Mouse (Mus musculus): Measurements from ENCODE around the gene Defb3. TPM values are rescaled to one million over a fixed set of nuclear protein-coding genes. Genes with fewer than 3 reads are reported as not detected.
"Not testable (repeated sequence)": the region's sequence is repeated elsewhere in the genome, so short reads cannot be mapped to it uniquely, and the experiment has no call there.

The Defb3 gene
- polyA plus RNA-seq (2012): not detected in 2 replicates

GRCm38 (mm10) chr8:19293060-19293459 lies at the start of gene Defb3:
TSS of gene Defb3 (plus strand) at chr8:19293360.
- not testable (repeated sequence) for TF ChIP-seq GATA1 (IDR thresholded peaks at IDR 0.05; ENCODE audit: low read length)

GRCm38 (mm10) chr8:19247280-19247679 lies 45.9 kb upstream of the Defb3 start, which contains the start of gene Defb5:
TSS of gene Defb5 (plus strand) at chr8:19247580.
- no peak for TF ChIP-seq GATA1 (IDR thresholded peaks at IDR 0.05; ENCODE audit: low read length)

- TF ChIP-seq GATA1 (IDR thresholded peaks at IDR 0.05; ENCODE audit: low read length): no peak
Measured at GRCm38 (mm10) chr8:19258136-19258535, 35.0 kb upstream of the Defb3 start.

GRCm38 (mm10) chr8:19259667-19260066 lies 33.5 kb upstream of the Defb3 start:
- TF ChIP-seq GATA1 (IDR thresholded peaks at IDR 0.05; ENCODE audit: low read length): no peak

- TF ChIP-seq GATA1 (IDR thresholded peaks at IDR 0.05; ENCODE audit: low read length): no peak
Measured at GRCm38 (mm10) chr8:19331836-19332235, 38.7 kb downstream of the Defb3 start.

Other genes starting within 250 kb of the Defb3 start
- gene Defb39, start 228.6 kb upstream of the Defb3 start, polyA plus RNA-seq (2012): not detected in 2 replicates
- gene Defb12, start 178.5 kb upstream of the Defb3 start, polyA plus RNA-seq (2012): not detected in 2 replicates
- not detected in 2 replicates for gene Defb34, start 169.6 kb upstream of the Defb3 start, polyA plus RNA-seq (2012)
- not detected in 2 replicates for gene Gm45826, start 152.6 kb upstream of the Defb3 start, polyA plus RNA-seq (2012)
- not detected in 2 replicates for gene Defb14, start 99.0 kb upstream of the Defb3 start, polyA plus RNA-seq (2012)
- gene Defb4, start 94.7 kb upstream of the Defb3 start, polyA plus RNA-seq (2012): not detected in 2 replicates
- gene Defb6, start 67.9 kb upstream of the Defb3 start, polyA plus RNA-seq (2012): not detected in 2 replicates
- not detected in 2 replicates for gene Defb46, start 53.4 kb upstream of the Defb3 start, polyA plus RNA-seq (2012)
- gene Defb5, start 45.8 kb upstream of the Defb3 start, polyA plus RNA-seq (2012): not detected in 2 replicates
- not detected in 2 replicates for gene Defb8, start 154.2 kb downstream of the Defb3 start, polyA plus RNA-seq (2012)
- gene Defb7, start 201.7 kb downstream of the Defb3 start, polyA plus RNA-seq (2012): not detected in 2 replicates